12 mouse cellular contexts compared by ENCODE assay signal in genomic region chr9:110306371-110306770, GRCm38 (mm10). TPM values are rescaled to one million over a fixed set of nuclear protein-coding genes. Genes with fewer than 3 reads are reported as not detected.
A peak's percentile ranks its signal among the peaks of the same experiment; 100 is the strongest.
DNase-seq lines count a peak whose midpoint lies in the region; ATAC-seq and TF ChIP-seq lines count a peak whose summit lies in the region.
"Had no signal": no experiment of that assay in that cellular context is flagged by ENCODE, and none has a peak within 500 bp of the region (broad histone marks: within the 10 kb centered on the region; RNA-seq: fewer than 3 reads in every experiment).

No protein-coding gene starts in this region.

- no peak overlapping the region for H3K9ac ChIP-seq in intestine, embryonic 15.5 days
- no peak overlapping the region for H3K9ac ChIP-seq in intestine, postnatal 0 days (ENCODE audit: low read depth, low read length)
- H3K9ac ChIP-seq in embryonic facial prominence, embryonic 13.5 days, result peak overlapping the region; percentile 82; the same call in 1 of the 2 replicates

- H3K4me1 ChIP-seq in intestine, embryonic 15.5 days (replicated peaks), result 0 out of 2 replicates have a peak, but pooled peaks cover 10% of the 10 kb centered on the region
- H3K4me1 ChIP-seq in intestine, postnatal 0 days (replicated peaks; ENCODE audit: control insufficient read depth, insufficient read depth, low read length), result no peaks in the 10 kb centered on the region
- H3K4me1 ChIP-seq in embryonic facial prominence, embryonic 13.5 days, result peaks cover 8% of the 10 kb centered on the region; the same call in 1 of the 2 replicates
- H3K4me1 ChIP-seq in limb, embryonic 10.5 days, result peaks cover 14% of the 10 kb centered on the region; the same call in 1 of the 2 replicates

- no peaks in the 10 kb centered on the region for H3K9me3 ChIP-seq in intestine, embryonic 15.5 days
- H3K9me3 ChIP-seq in intestine, postnatal 0 days (ENCODE audit: control insufficient read depth), result no peaks in the 10 kb centered on the region
- peaks cover 7% of the 10 kb centered on the region; the same call in 1 of the 2 replicates for H3K9me3 ChIP-seq in embryonic facial prominence, embryonic 13.5 days
- no peaks in the 10 kb centered on the region for H3K9me3 ChIP-seq in limb, embryonic 10.5 days (replicated peaks)

- H3K36me3 ChIP-seq in intestine, embryonic 15.5 days, result peaks cover 7% of the 10 kb centered on the region; the same call in 1 of the 2 replicates
- H3K36me3 ChIP-seq in intestine, postnatal 0 days (ENCODE audit: control insufficient read depth, insufficient read depth), result peaks cover 4% of the 10 kb centered on the region; the same call in 1 of the 2 replicates
- peaks cover 22% of the 10 kb centered on the region for H3K36me3 ChIP-seq in embryonic facial prominence, embryonic 13.5 days
- peaks cover 32% of the 10 kb centered on the region for H3K36me3 ChIP-seq in limb, embryonic 10.5 days
- no peaks in the 10 kb centered on the region for H3K36me3 ChIP-seq in myocyte (ENCODE audit: control insufficient read depth, insufficient read depth)

- no peak for TF ChIP-seq POLR2A in myocyte (IDR thresholded peaks at IDR 0.05; ENCODE audit: insufficient read length, low read depth)

- WGBS in intestine, embryonic 15.5 days, result 92% methylated on average over 5 of the region's 5 CpGs
- WGBS in intestine, postnatal 0 days, result 88% methylated on average over 5 of the region's 5 CpGs
- 91% methylated on average over 5 of the region's 5 CpGs for WGBS in embryonic facial prominence, embryonic 13.5 days
- WGBS in limb, embryonic 10.5 days, result 91% methylated on average over 5 of the region's 5 CpGs

- H3ac ChIP-seq in myocyte (ENCODE audit: control insufficient read depth, insufficient read length), result no peak overlapping the region

- H3K27me3 ChIP-seq in intestine, embryonic 15.5 days (replicated peaks), result no peaks in the 10 kb centered on the region
- H3K27me3 ChIP-seq in intestine, postnatal 0 days (replicated peaks; ENCODE audit: control insufficient read depth, insufficient read depth, low read length), result no peaks in the 10 kb centered on the region
- H3K27me3 ChIP-seq in embryonic facial prominence, embryonic 13.5 days, result no peaks in the 10 kb centered on the region
- H3K27me3 ChIP-seq in limb, embryonic 10.5 days (ENCODE audit: low read depth, poor library complexity, severe bottlenecking), result no peaks in the 10 kb centered on the region
- no peaks in the 10 kb centered on the region for H3K27me3 ChIP-seq in myocyte (ENCODE audit: control insufficient read depth, insufficient read depth, insufficient read length)

- peaks cover 14% of the 10 kb centered on the region for H3K79me2 ChIP-seq in myocyte (ENCODE audit: control insufficient read depth, insufficient read depth)

- DNase-seq in limb, embryonic 10.5 days (ENCODE audit: low spot score), result no peak
- DNase-seq in layer of hippocampus, adult 9-10 months (ENCODE audit: low spot score), result no peak
- DNase-seq in left cerebral cortex, postnatal 14 days (ENCODE audit: low spot score in 2 of 2), result no peak
- no peak for DNase-seq in adrenal gland, postnatal 36 days
- DNase-seq: cerebellum, adult 8-10 months; kidney, postnatal 25 days; lung, adult 18-20 months; thymus, postnatal 25 days had no signal

- H3K4me3 ChIP-seq in intestine, embryonic 15.5 days (replicated peaks), result no peak overlapping the region
- no peak overlapping the region for H3K4me3 ChIP-seq in intestine, postnatal 0 days (ENCODE audit: low read depth, low read length)
- no peak overlapping the region for H3K4me3 ChIP-seq in embryonic facial prominence, embryonic 13.5 days
- H3K4me3 ChIP-seq in limb, embryonic 10.5 days, result 0 out of 2 replicates have a peak overlapping the region, but pooled peaks have one; percentile 68
- H3K4me3 ChIP-seq in myocyte, result peak overlapping the region; percentile 57

- H3K4me2 ChIP-seq in intestine, embryonic 15.5 days (replicated peaks), result peak overlapping the region; percentile 75
- H3K4me2 ChIP-seq in intestine, postnatal 0 days (replicated peaks; ENCODE audit: low read depth), result no peak overlapping the region
- H3K4me2 ChIP-seq in embryonic facial prominence, embryonic 13.5 days, result peak overlapping the region; percentile 71
- H3K4me2 ChIP-seq in myocyte (ENCODE audit: low read depth), result peak overlapping the region; percentile 94

- no peak for TF ChIP-seq CTCF in intestine, postnatal 0 days (IDR thresholded peaks at IDR 0.05; ENCODE audit: low read depth)

- ATAC-seq in intestine, embryonic 15.5 days, result no peak
- ATAC-seq in intestine, postnatal 0 days, result no peak
- ATAC-seq in embryonic facial prominence, embryonic 13.5 days (ENCODE audit: insufficient number of reproducible peaks, insufficient read depth, low FRiP score, low TSS enrichment, low read depth), result no peak

- intact Hi-C loops in left cerebral cortex, postnatal 14 days (cut with DNase I), result no loop called here

- no peak overlapping the region for H3K27ac ChIP-seq in intestine, embryonic 15.5 days
- no peak overlapping the region for H3K27ac ChIP-seq in intestine, postnatal 0 days (ENCODE audit: low read depth, low read length)
- H3K27ac ChIP-seq in embryonic facial prominence, embryonic 13.5 days, result no peak overlapping the region
- no peak overlapping the region for H3K27ac ChIP-seq in limb, embryonic 10.5 days

TF ChIP-seq in myocyte, 11 proteins besides CTCF, POLR2A, EP300 and RAD21:
- TF ChIP-seq MYOD1 (IDR thresholded peaks at IDR 0.05; ENCODE audit: control insufficient read depth in 1 of 3, insufficient read length in 2 of 3, low read depth in 2 of 3) (no peak), TCF3 (IDR thresholded peaks at IDR 0.05; ENCODE audit: insufficient read length, low read depth) (no peak), USF1 (IDR thresholded peaks at IDR 0.05; ENCODE audit: low read depth) (no peak), REST (IDR thresholded peaks at IDR 0.05; ENCODE audit: insufficient read depth, insufficient read length) (no peak), MAX (IDR thresholded peaks at IDR 0.05; ENCODE audit: low read depth) (no peak), POLR2AphosphoS2 (IDR thresholded peaks at IDR 0.05; ENCODE audit: insufficient read length, low read depth) (no peak), TCF12 (IDR thresholded peaks at IDR 0.05; ENCODE audit: insufficient read depth, poor library complexity, severe bottlenecking) (no peak), MYOG (IDR thresholded peaks at IDR 0.05; ENCODE audit: control insufficient read depth in 1 of 3, insufficient read depth in 1 of 3, insufficient read length in 2 of 3, low read depth in 2 of 3) (no peak), SRF (IDR thresholded peaks at IDR 0.05; ENCODE audit: control insufficient read depth, insufficient read length, low read depth) (no peak), E2F4 (IDR thresholded peaks at IDR 0.05; ENCODE audit: insufficient read depth) (no peak), CEBPB (IDR thresholded peaks at IDR 0.05; ENCODE audit: insufficient read depth, poor library complexity, severe bottlenecking) (no peak)
TF ChIP-seq in myocyte: peak in this region for 0.

RNA-seq across cellular contexts. Expression of gene Elp6, which starts 1.4 kb away (rescaled TPM):
- polyA plus RNA-seq in intestine, embryonic 15.5 days (2015; fragmentation: Nextera tagmentation; extraction: Ambion mirVana), result 22.0 and 22.3 TPM in 2 replicates
- polyA plus RNA-seq in intestine, postnatal 0 days (2015; fragmentation: Nextera tagmentation; extraction: Ambion mirVana), result 6.3 and 7.5 TPM in 2 replicates
- 29.0 and 33.3 TPM in 2 replicates for polyA plus RNA-seq in embryonic facial prominence, embryonic 13.5 days (2015; fragmentation: Nextera tagmentation; extraction: Ambion mirVana)
- polyA plus RNA-seq in limb, embryonic 10.5 days (2016; fragmentation: Nextera tagmentation; extraction: Ambion mirVana), result 46.6 and 46.7 TPM in 2 replicates
- polyA plus RNA-seq in myocyte (2012; fragmentation: generic; extraction: Trizol), result 11.9 TPM
- 10 to 100 TPM; 12.1 to 14.3 TPM for total RNA-seq in left cerebral cortex, postnatal 14 days (2021)
- 1 to 10 TPM; 8.0 to 9.8 TPM for total RNA-seq in adrenal gland, postnatal 36 days (2021)

RNA-seq across cellular contexts. Expression of gene Scap, which starts 26.7 kb away (rescaled TPM):
- polyA plus RNA-seq in intestine, embryonic 15.5 days (2015; fragmentation: Nextera tagmentation; extraction: Ambion mirVana), result 29.7 and 31.4 TPM in 2 replicates
- 14.9 and 15.7 TPM in 2 replicates for polyA plus RNA-seq in intestine, postnatal 0 days (2015; fragmentation: Nextera tagmentation; extraction: Ambion mirVana)
- 39.7 and 41.6 TPM in 2 replicates for polyA plus RNA-seq in embryonic facial prominence, embryonic 13.5 days (2015; fragmentation: Nextera tagmentation; extraction: Ambion mirVana)
- 37.9 and 41.7 TPM in 2 replicates for polyA plus RNA-seq in limb, embryonic 10.5 days (2016; fragmentation: Nextera tagmentation; extraction: Ambion mirVana)
- polyA plus RNA-seq in myocyte (2012; fragmentation: generic; extraction: Trizol), result 44.4 TPM
- 100 to 1,000 TPM in 1 of 2 experiments, 10 to 100 TPM in 1; 92.2 to 114 TPM for total RNA-seq in left cerebral cortex, postnatal 14 days (2021)
- total RNA-seq in adrenal gland, postnatal 36 days (2021), result 100 to 1,000 TPM in 1 of 2 experiments, 10 to 100 TPM in 1; 85.4 to 106 TPM

Comparison
In these comparisons a context has a peak if more than half of its experiments do, and no peak if none do; other contexts are left out.
1. H3K4me3 ChIP-seq: peak in limb, embryonic 10.5 days (single experiment) and myocyte (single experiment); none in intestine, embryonic 15.5 days (single experiment), intestine, postnatal 0 days (single experiment) and embryonic facial prominence, embryonic 13.5 days (single experiment).